Mouse (Mus musculus): ENCODE data around the gene Lcor. TPM values are rescaled to one million over a fixed set of nuclear protein-coding genes. Genes with fewer than 3 reads are reported as not detected.
A peak's percentile ranks its signal among the peaks of the same experiment; 100 is the strongest.

Lcor gene
- polyA plus RNA-seq, 1 experiment from 2014 or later: 13.0 TPM

DNA sequence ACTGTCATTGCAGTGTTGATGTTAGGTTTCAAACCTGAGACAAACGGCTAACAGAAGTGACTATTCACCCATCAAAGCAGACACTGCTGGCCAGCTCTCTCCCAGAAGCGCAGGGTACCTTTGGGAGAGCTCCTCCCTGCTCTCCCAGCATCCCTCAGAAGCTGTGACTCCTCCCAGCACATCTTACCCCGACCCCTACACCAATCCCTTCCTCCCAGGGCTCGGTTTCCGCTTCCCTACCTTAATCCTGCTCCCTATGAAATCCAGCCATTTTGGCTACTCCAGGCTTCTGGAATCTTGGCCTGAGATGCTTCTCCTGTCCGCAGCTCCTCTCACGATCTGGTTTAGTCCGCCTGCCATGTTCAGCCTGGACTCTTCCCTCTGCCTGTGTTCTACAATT lies 37.9 kb upstream of the Lcor start:
- DNase-seq (no peak), ATAC-seq (ENCODE audit: insufficient read depth) (no peak)
- TF ChIP-seq CTCF (IDR thresholded peaks at IDR 0.05; ENCODE audit: low read depth): no peak
- H3K27me3 ChIP-seq (ENCODE audit: insufficient read depth, low read length): 0 out of 2 replicates have a peak, but pooled peaks cover 6% of the 10 kb centered on the region
- no peak overlapping the region for H3K9ac ChIP-seq
- H3K9me3 ChIP-seq (ENCODE audit: low read depth, low read length): no peaks in the 10 kb centered on the region
- H3K27ac ChIP-seq (ENCODE audit: low read depth): no peak overlapping the region
- H3K4me1 ChIP-seq (ENCODE audit: insufficient read depth): no peaks in the 10 kb centered on the region
- H3K4me3 ChIP-seq (ENCODE audit: low read depth, low read length): no peak overlapping the region
- H3K36me3 ChIP-seq (ENCODE audit: insufficient read depth): no peaks in the 10 kb centered on the region
- H3K4me2 ChIP-seq: no peak overlapping the region; the same call in 1 of the 2 replicates
- WGBS: 30% methylated on average over 8 of the region's 8 CpGs

DNA sequence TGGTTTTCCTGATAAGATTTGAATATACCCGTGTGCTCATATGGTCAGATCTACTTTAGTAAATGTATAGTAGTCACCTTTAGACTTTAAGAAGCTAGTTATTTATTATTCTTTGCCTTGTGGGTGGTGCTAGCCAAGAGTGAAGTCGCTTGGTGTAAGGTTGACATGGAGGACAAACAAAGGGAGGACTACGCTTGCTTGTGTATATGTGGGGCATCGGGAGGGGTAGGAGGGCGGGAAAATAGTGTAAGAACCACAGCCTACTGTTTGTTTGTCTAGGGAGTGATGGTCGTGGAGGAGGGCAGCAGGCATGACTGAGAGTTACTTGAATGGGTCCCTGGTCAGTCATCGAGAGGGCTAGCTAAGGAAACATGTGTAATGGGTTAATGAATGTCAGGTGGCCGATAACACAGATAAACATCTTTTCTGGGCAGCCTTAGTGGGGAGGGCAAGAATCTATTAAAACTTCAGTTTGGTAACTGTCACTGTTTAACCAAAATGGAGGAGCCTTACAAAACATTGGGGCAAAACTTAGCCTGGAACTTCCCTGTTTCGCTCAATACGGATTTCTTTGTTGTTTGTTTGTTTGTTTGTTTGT lies 37.3 kb upstream of the Lcor start:
- Histone ChIP-seq H3K9ac (no peak overlapping the region), H3K27me3 (ENCODE audit: insufficient read depth, low read length) (0 out of 2 replicates have a peak, but pooled peaks cover 6% of the 10 kb centered on the region), H3K9me3 (ENCODE audit: low read depth, low read length) (no peaks in the 10 kb centered on the region), H3K4me1 (ENCODE audit: insufficient read depth) (no peaks in the 10 kb centered on the region), H3K36me3 (ENCODE audit: insufficient read depth) (no peaks in the 10 kb centered on the region), H3K27ac (ENCODE audit: low read depth) (no peak overlapping the region), H3K4me2 (no peak overlapping the region), H3K4me3 (ENCODE audit: low read depth, low read length) (no peak overlapping the region)
- no peak for TF ChIP-seq CTCF (IDR thresholded peaks at IDR 0.05; ENCODE audit: low read depth)
- DNase-seq: no peak
- WGBS: 23% methylated on average over 10 of the region's 10 CpGs
- ATAC-seq (ENCODE audit: insufficient read depth): no peak

DNA sequence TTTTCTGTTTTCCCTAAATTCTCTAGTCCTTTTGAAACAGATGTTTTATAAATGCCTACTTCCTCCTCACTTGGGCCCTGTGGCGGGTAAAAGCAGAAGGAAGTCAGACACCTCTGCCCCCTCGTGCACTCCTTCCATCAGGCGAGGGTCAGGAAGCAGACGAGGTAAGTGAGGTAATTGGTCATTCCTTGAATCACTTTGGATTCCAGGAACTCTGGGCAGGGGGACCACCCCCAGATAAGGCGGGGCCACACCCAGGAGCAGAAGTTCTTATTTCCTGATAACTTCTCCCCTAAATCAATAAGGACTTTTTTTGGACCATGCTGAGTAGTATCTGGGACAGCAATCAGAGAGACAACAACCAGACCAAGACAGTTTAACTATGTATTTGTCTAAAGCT lies 36.7 kb upstream of the Lcor start:
- Histone ChIP-seq H3K36me3 (ENCODE audit: insufficient read depth) (no peaks in the 10 kb centered on the region), H3K9ac (no peak overlapping the region), H3K27me3 (ENCODE audit: insufficient read depth, low read length) (0 out of 2 replicates have a peak, but pooled peaks cover 6% of the 10 kb centered on the region), H3K4me1 (ENCODE audit: insufficient read depth) (no peaks in the 10 kb centered on the region), H3K4me3 (ENCODE audit: low read depth, low read length) (no peak overlapping the region), H3K9me3 (ENCODE audit: low read depth, low read length) (no peaks in the 10 kb centered on the region), H3K4me2 (no peak overlapping the region), H3K27ac (ENCODE audit: low read depth) (no peak overlapping the region)
- ATAC-seq (ENCODE audit: insufficient read depth) (no peak), DNase-seq (no peak)
- 29% methylated on average over 5 of the region's 5 CpGs for WGBS
- TF ChIP-seq CTCF (IDR thresholded peaks at IDR 0.05; ENCODE audit: low read depth): no peak

GRCm38 (mm10) chr19:41447166-41447565 lies 35.3 kb upstream of the Lcor start:
- H3K4me2 ChIP-seq: no peak overlapping the region
- H3K36me3 ChIP-seq (ENCODE audit: insufficient read depth): no peaks in the 10 kb centered on the region
- no peak overlapping the region for H3K27ac ChIP-seq (ENCODE audit: low read depth)
- 94% methylated on average over 2 of the region's 2 CpGs for WGBS
- H3K27me3 ChIP-seq (ENCODE audit: insufficient read depth, low read length): 0 out of 2 replicates have a peak, but pooled peaks cover 6% of the 10 kb centered on the region
- DNase-seq: no peak
- no peak for TF ChIP-seq CTCF (IDR thresholded peaks at IDR 0.05; ENCODE audit: low read depth)
- H3K9ac ChIP-seq: no peak overlapping the region
- ATAC-seq (ENCODE audit: insufficient read depth): no peak
- H3K4me1 ChIP-seq (ENCODE audit: insufficient read depth): no peaks in the 10 kb centered on the region
- no peaks in the 10 kb centered on the region for H3K9me3 ChIP-seq (ENCODE audit: low read depth, low read length)
- no peak overlapping the region for H3K4me3 ChIP-seq (ENCODE audit: low read depth, low read length)

DNA sequence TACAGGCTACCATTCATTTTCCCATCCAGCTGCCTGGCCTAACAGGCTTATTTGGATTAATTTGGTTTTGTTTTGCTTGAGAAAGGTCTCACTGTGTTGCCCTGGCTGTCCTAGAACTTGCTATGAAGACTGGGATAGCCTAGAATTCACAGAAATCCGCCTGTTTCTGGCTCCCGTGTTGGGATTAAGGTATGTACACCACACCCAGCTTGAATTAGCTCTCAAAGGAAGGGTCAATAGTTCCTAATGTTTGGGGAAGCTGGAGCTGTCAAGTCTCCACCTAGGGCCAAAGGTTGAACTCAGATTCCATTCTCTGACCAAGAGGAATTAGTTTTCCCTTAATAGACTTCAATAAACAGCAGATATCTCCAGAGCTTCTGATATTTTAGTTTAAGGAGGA lies 34.7 kb upstream of the Lcor start:
- WGBS: 60% methylated on average over 2 of the region's 2 CpGs
- TF ChIP-seq CTCF (IDR thresholded peaks at IDR 0.05; ENCODE audit: low read depth): no peak
- Histone ChIP-seq H3K9ac (no peak overlapping the region), H3K4me3 (ENCODE audit: low read depth, low read length) (no peak overlapping the region), H3K4me1 (ENCODE audit: insufficient read depth) (no peaks in the 10 kb centered on the region), H3K36me3 (ENCODE audit: insufficient read depth) (no peaks in the 10 kb centered on the region), H3K27me3 (ENCODE audit: insufficient read depth, low read length) (0 out of 2 replicates have a peak, but pooled peaks cover 6% of the 10 kb centered on the region), H3K9me3 (ENCODE audit: low read depth, low read length) (no peaks in the 10 kb centered on the region), H3K27ac (ENCODE audit: low read depth) (no peak overlapping the region), H3K4me2 (no peak overlapping the region)
- ATAC-seq (ENCODE audit: insufficient read depth): no peak
- no peak for DNase-seq

GRCm38 (mm10) chr19:41449415-41450075 lies 32.9 kb upstream of the Lcor start:
- H3K4me3 ChIP-seq (ENCODE audit: low read depth, low read length): no peak overlapping the region
- no peaks in the 10 kb centered on the region for H3K27me3 ChIP-seq (ENCODE audit: insufficient read depth, low read length)
- no peaks in the 10 kb centered on the region for H3K36me3 ChIP-seq (ENCODE audit: insufficient read depth)
- 50% methylated on average over 7 of the region's 7 CpGs for WGBS
- H3K9me3 ChIP-seq (ENCODE audit: low read depth, low read length): no peaks in the 10 kb centered on the region
- no peak for ATAC-seq (ENCODE audit: insufficient read depth)
- no peak for DNase-seq
- no peak overlapping the region for H3K9ac ChIP-seq
- no peak overlapping the region for H3K4me2 ChIP-seq
- H3K4me1 ChIP-seq (ENCODE audit: insufficient read depth): no peaks in the 10 kb centered on the region
- no peak overlapping the region for H3K27ac ChIP-seq (ENCODE audit: low read depth)
- TF ChIP-seq CTCF (IDR thresholded peaks at IDR 0.05; ENCODE audit: low read depth): no peak

- Histone ChIP-seq H3K4me3 (ENCODE audit: low read depth, low read length) (no peak overlapping the region), H3K27me3 (ENCODE audit: insufficient read depth, low read length) (no peaks in the 10 kb centered on the region), H3K9me3 (ENCODE audit: low read depth, low read length) (no peaks in the 10 kb centered on the region), H3K27ac (ENCODE audit: low read depth) (no peak overlapping the region), H3K36me3 (ENCODE audit: insufficient read depth) (no peaks in the 10 kb centered on the region), H3K9ac (no peak overlapping the region), H3K4me2 (no peak overlapping the region), H3K4me1 (ENCODE audit: insufficient read depth) (no peaks in the 10 kb centered on the region)
- DNase-seq (peak; percentile 17), ATAC-seq (ENCODE audit: insufficient read depth) (no peak)
- TF ChIP-seq CTCF (IDR thresholded peaks at IDR 0.05; ENCODE audit: low read depth): no peak
- 7% methylated on average over 3 of the region's 3 CpGs for WGBS
These were observed 30.3 kb upstream of the Lcor start for GRCm38 (mm10) chr19:41452166-41452565.
